Mouse (Mus musculus) heart, adult 2 months (tissue): ENCODE data around the gene Asb2. TPM values are rescaled to one million over a fixed set of nuclear protein-coding genes. Genes with fewer than 3 reads are reported as not detected.

Source experiments
- DNase-seq, 2 experiments: peaks; one replicate each; pipeline ENCODE4 v3.0.0; 2021
- H3K27ac ChIP-seq: fragments of 200-600 bp; 2 replicates; pipeline ENCODE4 v1.8.1; 2022
- H3K27me3 ChIP-seq: fragments of 200-500 bp; 2 replicates; pipeline ENCODE4 v1.6.1; 2012; ENCODE audit warnings: mild to moderate bottlenecking, low read length, inconsistent platforms, mixed read lengths; ENCODE audit not compliant: control insufficient read depth, insufficient read depth
- H3K36me3 ChIP-seq: fragments of 200-500 bp; 2 replicates; pipeline ENCODE4 v1.6.1; 2012; ENCODE audit warnings: low read length, inconsistent platforms; ENCODE audit not compliant: control insufficient read depth, insufficient read depth
- H3K4me1 ChIP-seq: fragments of 200-500 bp; 2 replicates; pipeline ENCODE4 v1.6.1; 2011; ENCODE audit warnings: low read length; ENCODE audit not compliant: control insufficient read depth, insufficient read depth
- H3K4me3 ChIP-seq: fragments of 200-600 bp; 2 replicates; pipeline ENCODE4 v1.8.1; 2022
- H3K79me2 ChIP-seq: fragments of 200-500 bp; replicated peaks from 2 replicates; pipeline ENCODE4 v1.6.1; 2012; ENCODE audit warnings: mild to moderate bottlenecking, inconsistent platforms, low read length, moderate library complexity, mixed read lengths; ENCODE audit not compliant: control insufficient read depth, insufficient read depth
- H3K9ac ChIP-seq: fragments of 200-500 bp; 2 replicates; pipeline ENCODE4 v1.6.1; 2012; ENCODE audit warnings: low read depth, mild to moderate bottlenecking, control low read depth, inconsistent platforms, low read length, mixed read lengths
- CTCF ChIP-seq: fragments of 200-600 bp; IDR thresholded peaks from 2 replicates; pipeline ENCODE4 v1.8.1; 2022; ENCODE audit warnings: antibody characterized with exemption, mild to moderate bottlenecking, moderate library complexity
- EP300 ChIP-seq: fragments of 200-500 bp; IDR thresholded peaks from 2 replicates; pipeline ENCODE4 v1.6.1; 2011; ENCODE audit warnings: low read depth, low read length, control low read depth; ENCODE audit not compliant: insufficient read depth
- POLR2A ChIP-seq: fragments of 200-500 bp; IDR thresholded peaks from 2 replicates; pipeline ENCODE4 v1.6.1; 2011; ENCODE audit warnings: mild to moderate bottlenecking, low read depth, low read length, control low read depth; ENCODE audit not compliant: insufficient read depth
- WGBS: fragments of 180-500 bp; shearing (Covaris S2); methylation state at CpG from one replicate; pipeline ENCODE4 v1.1.7; 2018; 5-methylcytosine and 5-hydroxymethylcytosine counted together
- intact Hi-C: fragments of 180-260 bp; cut with DNase I; formaldehyde crosslinking; loops from one replicate; pipeline ENCODE4 v1.15.1; 2025
- polyA plus RNA-seq: library from polyadenylated mRNA; depleted of rRNA; stranded (reverse); fragments of >200 nt; gene quantifications from 2 replicates; pipeline ENCODE4 v1.2.3, GENCODE M21; 2012
- total RNA-seq, 2 experiments: library from RNA; stranded (reverse); gene quantifications; 2 replicates each; pipeline ENCODE4 v1.2.3; 2021

Gene Asb2
- total and polyA plus RNA-seq, 3 experiments: 419 to 541 (median 533) TPM

DNA sequence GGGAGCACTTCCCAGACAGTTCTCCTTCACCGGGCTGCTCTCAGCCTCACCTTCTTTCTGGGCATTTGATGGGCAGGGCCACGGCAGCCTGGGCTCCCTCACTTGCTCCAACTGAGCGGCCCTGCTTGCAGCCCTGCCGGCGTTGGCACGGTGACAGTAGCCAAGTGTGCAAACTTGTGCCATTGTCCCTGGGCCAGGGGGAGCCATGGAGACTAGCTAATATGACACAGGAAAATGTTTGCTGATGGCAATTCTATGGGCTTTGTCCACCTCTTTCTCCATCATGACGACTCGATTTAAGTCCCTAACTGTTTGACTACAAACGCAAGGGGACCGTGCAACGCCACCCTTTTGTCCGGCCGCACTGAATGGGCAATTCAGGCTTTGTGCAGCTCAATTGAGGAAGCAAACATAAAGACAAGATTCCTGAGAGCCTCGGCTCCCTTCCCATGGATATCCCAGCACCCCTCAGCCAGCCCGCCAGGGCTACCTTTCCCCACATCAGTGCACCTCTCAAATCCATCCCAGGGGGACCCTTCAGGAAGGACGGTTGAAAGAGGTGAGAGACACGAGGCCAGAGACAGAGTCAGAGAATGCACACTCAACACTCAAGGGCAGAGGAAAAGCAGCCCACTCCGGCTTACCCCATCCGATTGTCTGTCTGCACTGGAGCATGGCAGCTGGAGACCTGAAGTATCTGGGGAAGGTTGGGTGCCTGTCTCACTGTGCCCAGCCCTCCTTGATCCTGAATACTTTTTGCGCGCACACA, 41.7 kb downstream of the Asb2 start:
- 65% methylated on average over 21 of the region's 21 CpGs for WGBS
- Histone ChIP-seq H3K4me1 (0 out of 2 replicates have a peak, but pooled peaks cover 2% of the 10 kb centered on the region), H3K4me3 (no peak overlapping the region), H3K27ac (no peak overlapping the region), H3K36me3 (no peaks in the 10 kb centered on the region), H3K9ac (no peak overlapping the region), H3K27me3 (no peaks in the 10 kb centered on the region), H3K79me2 (no peaks in the 10 kb centered on the region)
- TF ChIP-seq EP300: no peak
- TF ChIP-seq POLR2A: no peak
- no peak for TF ChIP-seq CTCF
- peak in 1 of 2 experiments; percentile 50 for DNase-seq
- intact Hi-C loops: no loop called here

GRCm38 (mm10) chr12:103313274-103313673, 42.5 kb downstream of the Asb2 start:
- H3K4me3 ChIP-seq: no peak overlapping the region
- intact Hi-C loops: no loop called here
- no peak overlapping the region for H3K9ac ChIP-seq
- H3K79me2 ChIP-seq: no peaks in the 10 kb centered on the region
- DNase-seq: no peak
- no peaks in the 10 kb centered on the region for H3K27me3 ChIP-seq
- H3K4me1 ChIP-seq: 0 out of 2 replicates have a peak, but pooled peaks cover 2% of the 10 kb centered on the region
- 86% methylated on average over 6 of the region's 6 CpGs for WGBS
- no peaks in the 10 kb centered on the region for H3K36me3 ChIP-seq
- no peak overlapping the region for H3K27ac ChIP-seq
- TF ChIP-seq EP300: no peak
- TF ChIP-seq POLR2A: no peak
- TF ChIP-seq CTCF: no peak

- Histone ChIP-seq H3K4me3 (no peak overlapping the region), H3K79me2 (no peaks in the 10 kb centered on the region), H3K27ac (no peak overlapping the region), H3K4me1 (0 out of 2 replicates have a peak, but pooled peaks cover 2% of the 10 kb centered on the region), H3K27me3 (no peaks in the 10 kb centered on the region), H3K36me3 (no peaks in the 10 kb centered on the region), H3K9ac (no peak overlapping the region)
- intact Hi-C loops: no loop called here
- WGBS: 66% methylated on average over 8 of the region's 8 CpGs
- TF ChIP-seq EP300 (peak; percentile 87), CTCF (no peak), POLR2A (no peak)
- DNase-seq: peak; percentile 47 to 73
Observed at GRCm38 (mm10) chr12:103311921-103312320, 43.9 kb downstream of the Asb2 start.

DNA sequence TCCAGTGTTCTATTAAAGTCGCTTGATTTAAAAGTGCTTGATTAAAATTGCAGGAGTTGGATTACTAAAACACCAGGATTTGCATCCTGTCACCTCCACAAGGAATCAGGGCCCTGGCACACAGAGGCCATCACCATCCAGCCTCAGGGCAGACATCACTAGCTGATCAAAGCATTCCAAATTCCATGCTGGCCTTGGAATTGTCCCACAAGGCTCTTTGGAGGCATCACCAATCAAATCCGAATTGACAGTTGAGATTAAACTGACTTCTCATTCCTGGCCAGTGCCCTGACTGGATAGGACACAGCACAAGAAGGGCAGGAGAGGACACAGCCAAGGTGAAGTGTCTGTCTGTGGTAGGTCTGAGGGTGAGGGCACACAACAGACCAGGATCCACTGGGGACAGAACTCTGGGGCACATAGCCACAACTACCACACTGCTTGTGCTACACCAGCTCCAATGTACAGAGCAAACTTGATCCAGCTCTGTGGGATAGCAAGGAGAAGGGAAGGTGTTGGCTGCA, 45.0 kb downstream of the Asb2 start, which contains the start of gene Fam181a:
Fam181a (plus strand) TSS at position 232 of the 524 bp plus-strand sequence.
- no peak for DNase-seq
- Histone ChIP-seq H3K4me1 (0 out of 2 replicates have a peak, but pooled peaks cover 2% of the 10 kb centered on the region), H3K36me3 (no peaks in the 10 kb centered on the region), H3K27me3 (no peaks in the 10 kb centered on the region), H3K27ac (no peak within 1 kb of the TSS), H3K79me2 (no peaks in the 10 kb centered on the region), H3K9ac (no peak within 1 kb of the TSS), H3K4me3 (no peak within 1 kb of the TSS)
- WGBS: 54% methylated on average over 2 of the region's 2 CpGs
- TF ChIP-seq CTCF: no peak
- TF ChIP-seq EP300: no peak
- TF ChIP-seq POLR2A: no peak
- intact Hi-C loops: no loop called here

DNA sequence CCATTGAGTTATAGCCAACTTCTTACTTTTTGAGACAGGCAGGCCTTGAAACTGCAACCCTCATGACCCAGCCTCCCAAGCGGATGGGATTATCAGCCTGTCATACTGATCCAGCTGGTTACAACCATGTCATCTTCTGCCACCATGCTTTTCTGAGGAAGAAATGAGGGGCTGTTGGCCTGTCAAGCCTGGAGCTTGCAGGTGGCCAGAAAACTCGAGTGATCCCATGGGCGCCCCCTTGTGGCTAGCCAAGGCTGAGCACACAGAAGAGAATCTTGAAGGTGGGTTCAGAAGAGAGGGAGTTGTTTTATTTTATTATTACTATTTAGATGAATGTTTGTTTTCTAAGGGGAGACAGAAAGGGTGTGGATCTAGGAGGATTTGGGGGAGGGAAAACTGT, 49.1 kb downstream of the Asb2 start:
- Histone ChIP-seq H3K4me3 (no peak overlapping the region), H3K27me3 (no peaks in the 10 kb centered on the region), H3K4me1 (0 out of 2 replicates have a peak, but pooled peaks cover 1% of the 10 kb centered on the region), H3K27ac (no peak overlapping the region), H3K9ac (no peak overlapping the region), H3K79me2 (no peaks in the 10 kb centered on the region), H3K36me3 (no peaks in the 10 kb centered on the region)
- 28% methylated on average over 3 of the region's 3 CpGs for WGBS
- TF ChIP-seq POLR2A (no peak), EP300 (no peak), CTCF (peak; percentile 68)
- intact Hi-C loops: loop anchor here (1.0 kb wide), 1 partner anchor 162 kb away; no protein-coding TSS in a partner anchor
- peak in 1 of 2 experiments; percentile 59 for DNase-seq

- no peaks in the 10 kb centered on the region for H3K36me3 ChIP-seq
- DNase-seq: no peak
- TF ChIP-seq CTCF (peak; percentile 39; the same call in 1 of the 2 replicates), POLR2A (no peak), EP300 (no peak)
- H3K9ac ChIP-seq: no peak overlapping the region
- H3K79me2 ChIP-seq: no peaks in the 10 kb centered on the region
- H3K4me1 ChIP-seq: no peaks in the 10 kb centered on the region
- no peaks in the 10 kb centered on the region for H3K27me3 ChIP-seq
- H3K4me3 ChIP-seq: no peak overlapping the region
- whole genome bisulfite sequencing: 36% methylated on average over 2 of the region's 2 CpGs
- intact Hi-C loops: loop anchor here (1.0 kb wide), 1 partner anchor 162 kb away; no protein-coding TSS in a partner anchor
- no peak overlapping the region for H3K27ac ChIP-seq
Observed at GRCm38 (mm10) chr12:103306224-103306623, 49.6 kb downstream of the Asb2 start.
